Mouse (Mus musculus): ENCODE measurements around the gene Prima1. TPM values are rescaled to one million over a fixed set of nuclear protein-coding genes. Genes with fewer than 3 reads are reported as not detected.
A peak's percentile ranks its signal among the peaks of the same experiment; 100 is the strongest.

Prima1 gene
- polyA plus RNA-seq, 1 experiment from 2014 or later, result 0.33 TPM

GRCm38 (mm10) chr12:103241311-103242082, 453 bp downstream of the Prima1 start:
- Histone ChIP-seq H3K27ac (ENCODE audit: low read depth, low read length) (no peak overlapping the region), H3K4me2 (ENCODE audit: low read length) (peak overlapping the region; percentile 93), H3K4me3 (ENCODE audit: low read depth, low read length) (peak overlapping the region; percentile 61), H3K4me1 (ENCODE audit: control insufficient read depth, insufficient read depth, low read length) (no peaks in the 10 kb centered on the region), H3K27me3 (replicated peaks; ENCODE audit: control insufficient read depth, insufficient read depth, low read length) (peaks cover 17% of the 10 kb centered on the region), H3K9ac (ENCODE audit: low read length) (peak overlapping the region; percentile 70), H3K36me3 (ENCODE audit: control insufficient read depth, insufficient read depth, low read length) (no peaks in the 10 kb centered on the region), H3K9me3 (replicated peaks; ENCODE audit: control insufficient read depth, low read length) (no peaks in the 10 kb centered on the region)
- 8% methylated on average over 36 of the region's 36 CpGs for WGBS
- peak; percentile 62 for ATAC-seq
- DNase-seq (ENCODE audit: low spot score), result no peak

DNA sequence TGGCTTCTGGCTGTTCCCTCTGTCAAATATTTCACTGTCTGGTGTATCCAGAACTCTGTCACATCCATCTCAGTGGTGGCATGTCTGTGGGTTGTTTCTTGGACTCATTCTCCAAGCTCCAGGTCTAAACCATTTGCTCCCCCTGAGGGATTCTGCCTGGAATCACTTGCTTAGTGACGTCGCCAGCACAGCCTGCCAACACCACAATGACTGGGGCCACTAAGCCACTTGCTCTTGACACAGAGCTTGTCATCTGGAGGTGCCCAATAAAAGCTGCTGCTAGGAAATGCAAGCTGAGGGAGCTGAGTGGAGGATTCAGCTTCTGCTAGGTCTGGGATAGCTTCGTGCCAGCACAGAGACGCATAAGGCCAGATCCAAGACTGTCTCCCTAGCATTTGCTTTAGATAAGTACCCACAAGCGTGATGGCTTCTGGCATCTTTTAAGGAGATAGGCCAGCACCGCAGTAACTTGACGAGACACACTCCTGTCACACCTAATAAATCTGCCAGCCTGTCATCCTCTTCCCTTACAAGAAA, 3.0 kb downstream of the Prima1 start:
- DNase-seq (ENCODE audit: low spot score) (no peak), ATAC-seq (no peak)
- no peaks in the 10 kb centered on the region for H3K4me1 ChIP-seq (ENCODE audit: control insufficient read depth, insufficient read depth, low read length)
- no peak overlapping the region for H3K4me2 ChIP-seq (ENCODE audit: low read length)
- no peaks in the 10 kb centered on the region for H3K9me3 ChIP-seq (replicated peaks; ENCODE audit: control insufficient read depth, low read length)
- no peak overlapping the region for H3K27ac ChIP-seq (ENCODE audit: low read depth, low read length)
- H3K27me3 ChIP-seq (replicated peaks; ENCODE audit: control insufficient read depth, insufficient read depth, low read length), result peaks cover 17% of the 10 kb centered on the region
- 82% methylated on average over 7 of the region's 7 CpGs for WGBS
- H3K36me3 ChIP-seq (ENCODE audit: control insufficient read depth, insufficient read depth, low read length), result no peaks in the 10 kb centered on the region
- H3K9ac ChIP-seq (ENCODE audit: low read length), result no peak overlapping the region
- no peak overlapping the region for H3K4me3 ChIP-seq (ENCODE audit: low read depth, low read length)

- Histone ChIP-seq H3K4me1 (ENCODE audit: control insufficient read depth, insufficient read depth, low read length) (no peaks in the 10 kb centered on the region), H3K9ac (ENCODE audit: low read length) (no peak overlapping the region), H3K4me2 (ENCODE audit: low read length) (no peak overlapping the region), H3K4me3 (ENCODE audit: low read depth, low read length) (no peak overlapping the region), H3K27me3 (replicated peaks; ENCODE audit: control insufficient read depth, insufficient read depth, low read length) (no peaks in the 10 kb centered on the region), H3K36me3 (ENCODE audit: control insufficient read depth, insufficient read depth, low read length) (no peaks in the 10 kb centered on the region), H3K27ac (ENCODE audit: low read depth, low read length) (no peak overlapping the region), H3K9me3 (replicated peaks; ENCODE audit: control insufficient read depth, low read length) (no peaks in the 10 kb centered on the region)
- no peak for ATAC-seq
- DNase-seq (ENCODE audit: low spot score), result no peak
- WGBS, result 53% methylated on average over 2 of the region's 2 CpGs
Observed at GRCm38 (mm10) chr12:103235856-103236255, 6.1 kb downstream of the Prima1 start.

- Histone ChIP-seq H3K4me2 (ENCODE audit: low read length) (no peak overlapping the region), H3K4me3 (ENCODE audit: low read depth, low read length) (no peak overlapping the region), H3K36me3 (ENCODE audit: control insufficient read depth, insufficient read depth, low read length) (no peaks in the 10 kb centered on the region), H3K9me3 (replicated peaks; ENCODE audit: control insufficient read depth, low read length) (no peaks in the 10 kb centered on the region), H3K27ac (ENCODE audit: low read depth, low read length) (no peak overlapping the region), H3K4me1 (ENCODE audit: control insufficient read depth, insufficient read depth, low read length) (no peaks in the 10 kb centered on the region), H3K9ac (ENCODE audit: low read length) (no peak overlapping the region), H3K27me3 (replicated peaks; ENCODE audit: control insufficient read depth, insufficient read depth, low read length) (no peaks in the 10 kb centered on the region)
- 63% methylated on average over 10 of the region's 10 CpGs for whole genome bisulfite sequencing
- DNase-seq (ENCODE audit: low spot score) (no peak), ATAC-seq (no peak)
Observed at GRCm38 (mm10) chr12:103235251-103235650, 6.7 kb downstream of the Prima1 start.

- no peak for DNase-seq (ENCODE audit: low spot score)
- H3K27me3 ChIP-seq (replicated peaks; ENCODE audit: control insufficient read depth, insufficient read depth, low read length), result no peaks in the 10 kb centered on the region
- H3K9me3 ChIP-seq (replicated peaks; ENCODE audit: control insufficient read depth, low read length), result no peaks in the 10 kb centered on the region
- no peak overlapping the region for H3K4me2 ChIP-seq (ENCODE audit: low read length)
- no peak overlapping the region for H3K9ac ChIP-seq (ENCODE audit: low read length)
- no peaks in the 10 kb centered on the region for H3K4me1 ChIP-seq (ENCODE audit: control insufficient read depth, insufficient read depth, low read length)
- no peak overlapping the region for H3K4me3 ChIP-seq (ENCODE audit: low read depth, low read length)
- H3K36me3 ChIP-seq (ENCODE audit: control insufficient read depth, insufficient read depth, low read length), result no peaks in the 10 kb centered on the region
- 92% methylated on average over 4 of the region's 4 CpGs for WGBS
- H3K27ac ChIP-seq (ENCODE audit: low read depth, low read length), result no peak overlapping the region
- ATAC-seq, result no peak
Observed at GRCm38 (mm10) chr12:103229058-103229457, 12.9 kb downstream of the Prima1 start.

GRCm38 (mm10) chr12:103226121-103226520, 15.8 kb downstream of the Prima1 start:
- ATAC-seq (no peak), DNase-seq (ENCODE audit: low spot score) (no peak)
- no peaks in the 10 kb centered on the region for H3K27me3 ChIP-seq (replicated peaks; ENCODE audit: control insufficient read depth, insufficient read depth, low read length)
- H3K36me3 ChIP-seq (ENCODE audit: control insufficient read depth, insufficient read depth, low read length), result no peaks in the 10 kb centered on the region
- no peaks in the 10 kb centered on the region for H3K4me1 ChIP-seq (ENCODE audit: control insufficient read depth, insufficient read depth, low read length)
- H3K4me2 ChIP-seq (ENCODE audit: low read length), result no peak overlapping the region
- H3K27ac ChIP-seq (ENCODE audit: low read depth, low read length), result no peak overlapping the region
- no peak overlapping the region for H3K9ac ChIP-seq (ENCODE audit: low read length)
- H3K9me3 ChIP-seq (replicated peaks; ENCODE audit: control insufficient read depth, low read length), result no peaks in the 10 kb centered on the region
- 65% methylated on average over 4 of the region's 4 CpGs for WGBS
- no peak overlapping the region for H3K4me3 ChIP-seq (ENCODE audit: low read depth, low read length)

GRCm38 (mm10) chr12:103223671-103224070, 18.3 kb downstream of the Prima1 start:
- no peak overlapping the region for H3K9ac ChIP-seq (ENCODE audit: low read length)
- H3K4me3 ChIP-seq (ENCODE audit: low read depth, low read length), result no peak overlapping the region
- no peak overlapping the region for H3K27ac ChIP-seq (ENCODE audit: low read depth, low read length)
- no peaks in the 10 kb centered on the region for H3K9me3 ChIP-seq (replicated peaks; ENCODE audit: control insufficient read depth, low read length)
- no peak for DNase-seq (ENCODE audit: low spot score)
- no peaks in the 10 kb centered on the region for H3K4me1 ChIP-seq (ENCODE audit: control insufficient read depth, insufficient read depth, low read length)
- no peaks in the 10 kb centered on the region for H3K27me3 ChIP-seq (replicated peaks; ENCODE audit: control insufficient read depth, insufficient read depth, low read length)
- no peak overlapping the region for H3K4me2 ChIP-seq (ENCODE audit: low read length)
- H3K36me3 ChIP-seq (ENCODE audit: control insufficient read depth, insufficient read depth, low read length), result no peaks in the 10 kb centered on the region
- ATAC-seq, result no peak
- 91% methylated on average over 9 of the region's 9 CpGs for WGBS

- DNase-seq (ENCODE audit: low spot score), result no peak
- Histone ChIP-seq H3K9me3 (replicated peaks; ENCODE audit: control insufficient read depth, low read length) (no peaks in the 10 kb centered on the region), H3K9ac (ENCODE audit: low read length) (no peak overlapping the region), H3K4me2 (ENCODE audit: low read length) (no peak overlapping the region), H3K27ac (ENCODE audit: low read depth, low read length) (no peak overlapping the region), H3K4me3 (ENCODE audit: low read depth, low read length) (no peak overlapping the region), H3K36me3 (ENCODE audit: control insufficient read depth, insufficient read depth, low read length) (no peaks in the 10 kb centered on the region), H3K27me3 (replicated peaks; ENCODE audit: control insufficient read depth, insufficient read depth, low read length) (no peaks in the 10 kb centered on the region), H3K4me1 (ENCODE audit: control insufficient read depth, insufficient read depth, low read length) (peaks cover 9% of the 10 kb centered on the region)
- no peak for ATAC-seq
- WGBS, result 75% methylated on average over 6 of the region's 6 CpGs
Observed at GRCm38 (mm10) chr12:103215877-103216610, 25.9 kb downstream of the Prima1 start.

GRCm38 (mm10) chr12:103214797-103215196, 27.2 kb downstream of the Prima1 start:
- H3K4me3 ChIP-seq (ENCODE audit: low read depth, low read length), result no peak overlapping the region
- no peaks in the 10 kb centered on the region for H3K36me3 ChIP-seq (ENCODE audit: control insufficient read depth, insufficient read depth, low read length)
- no peaks in the 10 kb centered on the region for H3K9me3 ChIP-seq (replicated peaks; ENCODE audit: control insufficient read depth, low read length)
- peak; percentile 18; the same call in 1 of the 2 replicates for ATAC-seq
- DNase-seq (ENCODE audit: low spot score), result no peak
- 0 out of 2 replicates have a peak overlapping the region, but pooled peaks have one; percentile 11 for H3K27ac ChIP-seq (ENCODE audit: low read depth, low read length)
- 82% methylated on average over 2 of the region's 2 CpGs for WGBS
- no peak overlapping the region for H3K9ac ChIP-seq (ENCODE audit: low read length)
- H3K27me3 ChIP-seq (replicated peaks; ENCODE audit: control insufficient read depth, insufficient read depth, low read length), result no peaks in the 10 kb centered on the region
- peaks cover 9% of the 10 kb centered on the region for H3K4me1 ChIP-seq (ENCODE audit: control insufficient read depth, insufficient read depth, low read length)
- H3K4me2 ChIP-seq (ENCODE audit: low read length), result no peak overlapping the region
